Mouse (Mus musculus) c-Kit-negative CD71-positive TER-119-positive erythroid progenitor cells, embryonic 14.5 days (primary cell): Measurements from ENCODE around the gene Xab2.
"Not testable (repeated sequence)": the region's sequence is repeated elsewhere in the genome, so short reads cannot be mapped to it uniquely, and the experiment has no call there.

Experiments
- DNase-seq: peaks from one replicate; pipeline ENCODE4 v3.0.0-alpha.2; 2013; ENCODE audit warnings: low read depth, low spot score

Xab2 gene

DNA sequence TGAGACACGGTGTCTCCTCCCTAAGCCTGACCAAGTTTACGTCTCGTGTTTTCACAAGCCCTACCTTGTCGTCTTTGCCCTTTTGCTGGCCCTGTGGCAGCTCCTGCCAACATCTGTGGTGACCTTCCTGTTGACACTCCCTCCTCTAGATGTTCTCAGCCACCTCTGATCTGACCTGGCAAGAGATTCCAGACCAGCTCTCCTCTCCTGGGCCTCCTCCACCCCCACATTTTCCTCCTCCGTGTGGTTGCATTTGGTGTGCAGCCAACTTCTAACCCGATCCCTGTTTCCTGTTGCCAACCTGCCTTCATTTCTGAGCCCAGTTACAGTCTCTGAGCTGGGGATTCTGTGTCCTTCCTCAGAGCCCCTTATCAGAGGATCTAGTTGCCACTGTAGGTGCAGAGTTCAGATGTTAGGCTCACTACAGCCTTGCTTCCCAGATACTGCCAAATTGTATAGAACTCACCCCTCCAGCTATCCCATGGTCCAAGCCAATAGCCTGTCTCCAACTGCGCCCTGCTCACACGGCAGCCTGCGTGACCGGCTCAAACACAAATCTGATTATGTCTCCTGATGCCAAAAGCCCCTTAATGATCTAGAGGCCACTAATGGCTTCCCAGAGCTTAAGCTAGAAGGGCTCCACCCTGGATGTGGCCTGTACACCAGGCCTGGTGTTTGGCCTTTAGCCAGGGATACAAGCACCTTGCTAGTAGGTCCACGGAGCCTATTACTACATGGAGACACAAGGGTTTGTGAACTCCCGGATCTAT lies 11.9 kb downstream of the Xab2 start:
- no peak for DNase-seq

DNA sequence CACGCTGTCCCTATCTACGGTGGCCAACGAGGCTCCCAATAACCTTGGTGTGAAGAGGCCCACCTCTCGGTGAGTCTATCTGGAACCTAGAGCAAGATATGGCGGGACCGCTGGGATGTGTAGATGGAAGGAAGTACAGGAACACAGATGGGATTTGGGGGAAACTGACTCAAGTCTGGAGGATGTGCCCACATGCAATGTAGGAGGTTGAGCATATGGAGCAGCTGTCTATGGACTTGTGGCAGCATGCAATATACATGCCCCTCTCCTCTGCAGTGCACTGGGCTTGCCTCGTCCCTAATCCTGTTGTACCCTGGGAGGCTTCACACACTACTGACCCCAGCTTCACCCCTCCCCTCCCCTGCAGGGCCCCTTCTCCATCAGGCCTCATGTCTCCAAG lies 13.3 kb downstream of the Xab2 start:
- DNase-seq = no peak

DNA sequence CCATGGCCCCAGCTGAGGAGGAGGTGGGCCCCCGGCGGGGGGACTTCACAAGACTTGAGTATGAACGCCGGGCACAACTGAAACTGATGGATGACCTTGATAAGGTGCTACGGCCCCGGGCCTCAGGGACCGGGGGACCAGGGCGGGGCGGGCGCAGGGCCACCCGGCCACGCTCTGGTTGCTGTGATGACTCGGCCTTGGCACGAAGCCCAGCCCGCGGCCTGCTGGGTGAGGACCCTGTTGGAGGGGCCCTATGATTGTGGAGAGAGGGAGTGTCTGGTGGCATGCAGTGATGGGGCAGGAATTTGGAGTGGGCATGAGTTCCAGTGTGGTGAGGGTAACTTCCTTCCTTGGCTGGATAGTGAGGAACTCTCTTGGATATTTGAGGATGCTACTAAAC lies 14.5 kb downstream of the Xab2 start:
- no peak for DNase-seq

DNA sequence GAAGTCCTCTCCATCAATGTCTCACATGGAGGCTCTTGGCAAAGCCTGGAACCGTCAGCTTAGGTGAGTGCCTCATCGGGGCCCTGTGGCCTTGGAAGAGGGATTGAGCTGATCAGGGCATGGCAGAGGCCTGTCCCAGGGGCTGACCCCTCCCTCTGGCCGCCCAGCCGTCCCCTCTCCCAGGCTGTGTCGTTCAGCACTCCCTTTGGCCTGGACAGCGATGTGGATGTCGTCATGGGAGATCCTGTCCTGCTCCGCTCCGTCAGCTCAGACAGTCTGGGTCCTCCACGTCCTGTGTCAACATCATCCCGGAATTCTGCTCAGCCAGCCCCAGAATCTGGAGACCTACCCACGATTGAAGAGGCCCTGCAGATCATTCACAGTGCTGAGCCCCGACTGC lies 17.7 kb downstream of the Xab2 start:
- DNase-seq = no peak

DNA sequence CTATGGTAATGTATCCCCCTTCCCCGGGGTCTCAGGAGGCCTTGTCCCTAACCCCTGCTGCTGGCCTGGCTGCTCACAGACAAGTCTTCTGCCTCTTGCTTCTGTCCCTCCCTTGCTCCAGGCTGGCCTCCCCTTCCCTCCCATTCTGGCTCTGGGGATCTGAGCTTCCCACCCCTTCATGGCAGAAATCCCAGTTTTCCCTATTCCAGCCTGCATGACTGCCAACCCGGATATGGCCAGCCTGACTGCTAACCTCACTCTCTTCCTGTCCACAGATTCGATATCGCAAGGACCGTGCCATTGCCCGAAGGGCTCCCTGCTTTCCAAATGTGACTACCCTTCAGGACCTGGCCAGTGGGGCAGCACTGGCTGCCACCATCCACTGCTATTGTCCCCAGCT lies 20.7 kb downstream of the Xab2 start:
- DNase-seq = no peak

DNA sequence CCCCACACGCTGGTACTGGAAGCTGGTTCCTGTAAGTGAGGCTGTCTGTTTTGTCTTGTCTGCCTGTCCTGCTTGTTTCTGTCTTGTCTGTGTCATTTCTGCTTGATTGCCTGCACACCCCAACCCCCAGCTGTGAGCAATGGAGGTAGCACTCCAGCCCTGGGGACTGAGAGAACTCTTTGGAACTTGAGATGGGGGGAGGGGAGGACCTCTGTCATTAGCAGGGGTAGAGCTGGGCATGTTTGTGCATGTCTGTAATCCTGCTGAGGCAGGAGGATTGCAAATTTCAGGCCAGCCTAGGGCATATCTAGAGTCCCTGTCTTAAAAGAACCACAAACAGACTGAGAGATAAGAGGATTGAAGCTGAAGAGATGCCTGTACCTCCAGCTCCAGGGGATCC lies 21.9 kb downstream of the Xab2 start:
- DNase-seq = no peak

DNA sequence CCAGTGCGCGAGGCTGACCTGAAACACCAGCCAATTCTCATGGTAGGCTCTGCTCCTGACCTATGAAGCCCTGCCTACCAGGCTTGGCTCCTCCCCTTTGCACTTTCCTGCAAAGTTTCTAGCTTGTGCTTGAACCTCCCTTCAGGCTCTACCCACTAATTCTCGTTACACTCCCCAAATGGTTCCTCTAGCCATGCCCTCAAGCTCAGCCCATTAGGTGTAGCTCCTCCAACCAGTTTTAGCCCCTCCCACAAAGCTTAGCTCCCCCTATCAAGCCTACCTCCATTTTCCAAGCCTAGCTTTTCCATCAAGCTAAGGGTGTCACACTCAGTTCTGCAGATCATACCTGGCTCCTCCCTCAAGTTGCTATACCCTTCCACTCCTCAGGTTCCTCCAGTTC lies 23.1 kb downstream of the Xab2 start:
- DNase-seq = no peak

DNA sequence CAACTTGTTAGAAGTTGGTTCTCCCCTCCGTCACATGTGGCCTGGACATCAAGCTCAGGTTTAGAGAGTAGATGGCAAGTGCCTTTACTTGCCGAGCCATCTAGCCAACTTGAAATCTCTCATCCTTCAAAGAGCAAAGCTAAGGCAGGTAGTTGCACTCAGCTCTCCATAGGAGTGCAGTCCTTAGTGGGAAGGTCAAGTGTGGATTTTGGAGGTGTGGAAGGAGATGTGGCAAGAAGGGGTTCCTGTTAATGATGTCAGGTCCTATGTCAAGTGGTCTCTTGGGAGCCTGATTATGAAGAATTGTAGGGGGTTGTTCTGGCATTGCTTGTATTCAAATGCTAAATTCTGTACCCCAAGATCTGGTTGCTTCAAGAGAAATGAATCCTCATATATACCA lies 26.6 kb downstream of the Xab2 start:
- DNase-seq = no peak

DNA sequence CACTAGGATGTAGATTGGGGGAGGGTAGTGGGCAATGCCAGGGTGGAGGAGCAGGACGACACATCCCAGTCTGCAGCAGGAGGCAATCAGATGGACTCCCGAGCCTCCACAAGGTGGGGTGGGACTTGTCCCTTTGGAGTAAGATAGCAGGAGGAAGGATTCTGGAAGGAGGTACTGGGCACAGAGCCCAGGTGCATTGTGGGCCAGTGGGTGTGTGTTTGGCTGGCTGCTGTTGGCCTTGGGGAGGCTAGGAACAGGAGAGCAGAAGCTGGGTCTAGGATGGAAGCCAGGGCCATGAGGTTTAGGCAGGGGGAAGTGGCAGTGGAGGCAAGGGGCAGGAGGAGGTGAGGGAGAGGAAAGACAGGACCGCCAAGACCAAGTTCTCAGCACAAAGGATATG lies 27.6 kb downstream of the Xab2 start:
- no peak for DNase-seq

DNA sequence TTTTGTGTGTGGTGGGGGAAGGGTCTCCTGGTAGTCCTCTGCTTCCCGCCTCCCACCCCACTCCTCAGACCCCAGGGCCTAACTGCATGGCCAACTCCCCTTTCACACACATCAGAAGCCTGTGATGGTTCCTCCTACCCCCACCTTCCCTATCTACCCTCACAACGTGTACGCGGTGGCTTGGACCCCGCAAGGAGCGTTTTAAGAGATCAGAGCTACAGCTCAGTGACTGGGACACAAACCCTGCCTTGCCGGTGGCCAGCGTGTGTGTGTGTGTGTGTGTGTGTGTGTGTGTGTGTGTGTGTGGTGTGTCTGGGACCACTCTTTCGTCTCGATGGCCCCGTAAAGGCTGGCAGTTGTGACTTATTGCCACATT lies 32.9 kb downstream of the Xab2 start:
- no peak for DNase-seq

DNA sequence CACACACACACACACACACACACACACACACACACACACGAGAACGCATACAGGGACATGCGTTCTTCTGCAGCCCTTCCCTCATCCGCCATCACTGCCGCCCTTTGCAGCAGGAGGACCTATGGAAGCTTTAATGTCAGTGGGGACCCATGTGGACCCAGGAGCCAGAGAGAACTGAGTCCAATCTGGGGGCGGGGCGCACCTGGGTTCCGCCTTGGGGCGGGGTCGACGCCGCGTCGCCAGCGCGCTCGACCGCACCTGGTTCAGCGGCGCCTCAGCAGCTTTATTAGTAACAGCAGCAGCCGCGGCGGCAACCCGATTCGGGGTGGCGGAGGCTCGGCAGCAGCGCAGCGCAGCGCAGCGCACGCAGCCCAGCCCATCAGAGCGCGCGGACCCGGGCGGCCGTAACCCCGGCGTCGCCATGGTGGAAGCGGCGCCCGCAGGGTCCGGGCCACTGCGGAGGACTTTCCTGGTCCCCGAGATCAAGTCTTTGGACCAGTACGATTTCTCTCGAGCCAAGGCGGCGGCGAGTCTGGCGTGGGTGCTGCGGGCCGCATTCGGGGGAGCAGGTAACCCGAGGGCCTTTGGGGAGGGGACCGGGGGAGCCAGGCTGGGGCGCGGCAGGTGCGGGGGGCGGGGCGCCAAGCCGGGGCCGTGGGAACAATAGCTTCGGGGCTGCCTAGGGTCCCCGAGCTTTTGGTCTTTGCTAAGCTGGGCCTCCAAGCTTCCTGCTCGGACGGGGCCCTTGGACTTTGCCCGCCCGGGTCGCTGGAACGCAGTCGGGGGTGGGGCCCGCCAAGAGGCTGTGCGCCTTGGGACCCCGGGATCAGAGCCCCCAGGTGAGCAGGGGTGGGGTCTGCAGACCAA lies 33.5 kb downstream of the Xab2 start:
- peak; percentile 20 for DNase-seq

DNA sequence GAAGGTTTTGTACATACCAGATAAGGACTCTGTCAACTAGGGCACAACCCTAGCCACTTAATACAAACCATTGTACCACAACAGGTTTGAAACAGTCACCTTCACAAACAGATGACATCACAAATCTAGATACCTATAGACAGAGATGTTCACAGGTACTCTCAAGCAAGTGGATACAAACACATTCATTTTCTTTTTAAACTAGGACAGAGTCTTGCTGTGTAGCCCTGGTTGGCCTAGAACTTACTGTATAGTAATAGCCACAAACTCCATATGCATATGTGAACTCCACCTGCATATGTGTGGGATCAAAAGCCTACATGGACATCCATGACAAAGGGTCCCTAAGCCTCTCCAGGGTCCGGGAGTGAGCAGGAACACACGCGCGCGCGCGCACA lies 34.1 kb downstream of the Xab2 start, which contains the start of gene Camsap3:
Gene Camsap3, plus strand, starts transcription at position 301 of the 398 bp plus-strand sequence.
- DNase-seq = no peak

DNA sequence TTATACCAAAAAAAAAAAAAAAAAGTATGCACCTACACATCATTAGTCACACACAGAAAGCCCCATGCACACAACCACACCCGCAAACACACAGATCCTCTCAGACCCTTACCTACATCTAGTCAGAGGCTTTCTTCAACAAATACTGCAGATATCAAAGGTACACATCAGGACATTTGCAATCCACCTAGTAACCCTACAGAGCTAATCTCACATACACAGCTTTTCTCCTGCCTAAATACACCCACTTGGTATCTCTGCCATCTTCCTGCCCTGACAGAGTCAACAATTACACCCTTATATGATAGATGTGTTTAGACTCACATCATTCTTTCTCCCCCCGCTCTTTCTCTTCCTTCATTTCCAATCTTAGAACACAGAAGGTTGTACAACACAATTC lies 34.7 kb downstream of the Xab2 start:
- no peak for DNase-seq

DNA sequence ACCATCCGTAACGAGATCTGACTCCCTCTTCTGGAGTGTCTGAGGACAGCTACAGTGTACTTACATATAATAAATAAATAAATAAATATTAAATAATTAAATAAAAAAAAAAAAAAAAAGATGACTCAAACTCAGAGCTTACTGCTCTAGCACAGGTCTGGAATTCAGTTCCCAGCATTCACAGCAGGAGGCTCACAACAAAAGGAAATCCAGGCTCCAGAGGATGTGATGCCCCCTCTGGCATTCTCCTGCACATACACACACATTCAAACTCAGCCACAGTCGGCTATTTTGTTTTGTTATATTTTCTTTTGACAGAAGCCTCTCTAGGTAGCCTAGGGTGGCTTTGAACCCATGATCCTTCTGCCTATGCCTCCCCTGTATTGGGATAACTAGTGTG lies 39.2 kb downstream of the Xab2 start:
- DNase-seq = not testable (repeated sequence)

DNA sequence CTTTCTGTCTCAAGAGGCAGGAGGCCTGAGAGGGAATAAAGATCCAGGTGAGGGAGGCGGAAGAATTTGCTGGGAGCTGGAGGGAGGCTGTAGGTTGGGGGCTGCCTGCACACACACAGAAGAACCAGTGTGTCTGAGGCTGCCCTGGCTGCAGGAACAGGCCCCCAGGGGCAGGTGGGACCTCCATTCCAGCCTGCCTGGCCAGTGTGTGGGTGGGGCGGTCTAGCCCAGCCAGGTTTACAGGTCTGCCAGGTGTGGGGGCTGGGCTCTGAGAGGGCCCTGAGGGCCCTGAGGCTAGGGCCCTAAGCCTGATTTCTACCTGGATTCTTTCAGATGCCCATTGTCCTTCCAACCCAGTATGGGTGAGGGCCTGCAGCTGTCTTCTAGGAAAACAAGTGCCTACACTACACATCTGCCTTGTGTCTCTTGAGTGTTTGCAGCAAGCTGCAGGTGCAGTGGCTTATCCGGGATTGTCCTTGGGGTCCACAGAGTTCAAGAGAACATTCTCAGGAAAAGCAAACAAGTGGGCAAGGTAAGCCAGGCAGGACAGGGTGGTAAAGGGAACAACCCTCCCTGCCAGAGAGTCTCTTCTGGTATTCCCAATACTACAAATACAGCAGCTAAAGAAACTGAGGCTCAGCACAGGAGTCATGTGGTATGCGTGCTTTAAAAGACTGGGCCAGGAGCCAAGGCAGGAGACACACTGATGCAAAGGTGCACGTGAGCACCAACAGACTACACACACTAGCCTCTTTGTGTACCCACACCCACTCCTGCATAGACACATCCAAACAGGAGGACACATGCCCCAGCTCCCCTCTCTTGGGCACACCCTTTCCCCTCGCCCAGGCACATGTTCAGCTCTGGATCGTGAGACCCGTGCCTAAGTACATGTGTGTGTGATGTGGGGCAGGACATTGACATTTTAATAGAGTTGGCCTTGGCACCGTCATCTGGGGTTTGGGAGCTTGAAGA lies 41.4 kb downstream of the Xab2 start:
- DNase-seq = no peak

DNA sequence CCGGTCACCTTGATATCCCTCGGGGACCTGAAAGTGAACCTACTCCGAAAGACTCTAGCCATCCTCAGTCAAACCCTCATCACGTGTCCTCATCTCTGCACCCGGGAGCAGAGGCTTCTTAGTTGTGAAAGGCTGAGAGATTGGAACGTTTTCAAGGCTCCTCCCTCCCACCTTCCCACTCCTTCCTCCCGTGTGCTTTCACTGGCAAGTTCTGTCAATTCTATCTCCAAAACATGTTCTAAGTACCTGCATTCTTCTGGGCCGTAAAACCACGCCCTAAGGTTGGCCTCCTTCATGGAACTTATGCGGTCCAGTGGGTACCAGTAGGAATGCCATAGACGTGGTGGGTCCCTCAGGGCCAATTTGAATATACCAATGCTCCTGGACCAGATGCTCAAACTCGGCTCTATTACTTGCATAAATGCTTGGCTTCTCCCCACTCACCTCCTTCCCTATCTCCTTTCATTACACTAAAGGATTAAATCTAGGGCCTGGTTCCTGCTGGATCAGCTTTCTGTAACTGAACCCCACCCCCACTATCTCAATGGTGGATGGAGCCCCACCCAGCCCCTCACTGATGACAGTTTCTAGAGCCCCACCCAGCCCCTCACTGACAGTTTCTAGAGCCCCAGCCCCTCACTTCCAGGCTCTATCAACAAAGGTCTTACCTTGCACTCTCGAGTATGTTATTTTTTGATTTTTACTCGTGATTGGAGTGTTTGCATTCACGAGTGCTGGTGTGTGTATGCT lies 44.7 kb downstream of the Xab2 start:
- DNase-seq = no peak

DNA sequence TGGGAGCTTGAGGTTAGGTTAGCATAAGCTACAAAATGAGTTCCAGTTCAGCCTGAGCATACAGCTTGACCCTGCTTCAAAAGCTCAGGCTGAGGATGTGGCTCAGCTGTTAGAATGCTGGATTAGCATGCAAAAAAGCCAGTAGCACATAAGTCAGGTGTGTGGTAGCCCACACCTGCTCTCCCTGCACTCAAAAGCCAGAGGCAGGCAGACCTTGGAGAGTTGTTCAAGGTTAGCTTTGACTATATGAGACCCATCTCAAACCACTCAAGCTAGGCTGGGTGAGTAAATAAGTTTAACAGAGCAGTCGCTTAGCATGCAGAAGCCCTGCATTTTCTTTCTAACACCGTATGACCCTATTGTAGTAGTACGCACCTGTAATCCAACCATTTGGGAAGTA lies 46.6 kb downstream of the Xab2 start:
- DNase-seq = no peak

DNA sequence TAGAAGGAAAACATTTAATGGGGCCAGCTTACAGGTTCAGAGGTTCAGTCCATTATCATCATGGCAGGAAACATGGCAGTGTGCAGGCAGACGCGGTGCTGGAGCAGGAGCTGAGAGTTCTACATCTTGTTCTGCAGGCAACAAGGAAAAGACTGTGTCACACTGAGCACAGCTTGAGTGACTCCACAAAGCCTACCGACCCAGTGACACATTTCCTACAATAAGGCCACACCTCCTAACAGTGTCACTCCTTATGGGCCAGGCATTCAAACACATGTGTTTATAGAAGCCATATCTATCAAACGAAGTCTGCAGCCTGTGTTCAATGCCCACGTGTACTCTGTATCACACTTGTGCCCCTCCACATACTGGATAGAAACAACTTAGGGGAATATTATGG lies 51.3 kb downstream of the Xab2 start:
- no peak for DNase-seq

DNA sequence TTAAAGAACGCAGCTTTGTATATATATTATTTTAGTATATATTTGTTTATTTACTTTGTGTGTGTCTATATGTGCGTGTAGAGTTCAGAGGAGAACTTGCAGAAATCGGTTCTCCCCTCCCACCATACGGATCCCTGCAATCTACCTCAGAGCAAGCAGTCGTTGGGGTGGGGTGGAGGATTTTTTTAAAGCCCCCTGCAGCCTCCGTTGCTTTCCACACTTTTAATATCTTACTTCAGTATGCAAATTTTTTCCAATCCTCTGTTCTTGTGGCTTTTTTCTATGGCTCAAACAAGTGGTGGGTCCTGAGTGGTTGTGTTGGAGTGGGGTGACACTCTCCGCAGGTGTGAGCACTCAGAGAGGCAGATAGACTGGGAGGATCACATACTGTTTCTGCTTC lies 52.7 kb downstream of the Xab2 start:
- DNase-seq = no peak

DNA sequence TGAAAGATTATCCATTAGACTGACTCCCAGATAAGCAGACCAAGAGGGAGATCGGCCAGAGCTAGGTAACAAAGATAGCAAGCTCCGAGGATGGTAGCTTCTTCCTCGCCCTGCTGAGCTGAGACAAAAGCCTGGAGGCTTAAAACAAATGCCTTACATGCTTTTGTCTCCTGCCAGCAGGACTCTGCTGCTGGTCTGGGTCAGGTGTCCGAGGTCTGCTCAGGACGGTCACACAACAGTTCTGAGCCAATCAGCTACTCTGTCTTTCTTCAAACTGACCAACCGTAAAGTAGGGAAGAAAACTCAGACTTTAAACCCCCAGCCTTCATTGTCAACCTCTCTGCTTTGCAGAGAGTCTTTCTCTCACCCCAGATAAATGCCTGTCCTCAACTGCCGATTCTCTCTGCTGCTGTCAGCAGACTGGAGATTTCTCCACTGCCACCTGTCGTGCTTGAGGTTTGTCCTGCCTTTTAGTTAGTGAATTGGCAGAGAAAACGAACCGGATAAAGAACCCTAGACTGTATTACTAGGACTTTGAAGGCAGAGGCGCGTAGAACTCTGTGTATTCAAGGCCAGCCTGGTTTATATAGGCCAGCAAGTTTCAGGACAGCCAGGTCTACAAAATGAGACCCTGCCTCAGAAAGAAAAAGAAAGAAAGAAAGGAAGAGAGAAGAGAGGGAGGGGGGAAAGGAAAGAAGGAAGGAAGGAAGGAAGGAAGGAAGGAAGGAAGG lies 53.3 kb downstream of the Xab2 start, which contains the start of gene C330021F23Rik:
Gene C330021F23Rik, plus strand, starts transcription at position 350 of the 731 bp plus-strand sequence.
- no peak for DNase-seq
